Mouse (Mus musculus): ENCODE data around the gene Gm49320. TPM values are rescaled to one million over a fixed set of nuclear protein-coding genes. Genes with fewer than 3 reads are reported as not detected.

Gene Gm49320
- total and polyA plus RNA-seq, 3 experiments: 2.0 TPM; not detected in 2

- Histone ChIP-seq H3K4me1 (ENCODE audit: control insufficient read depth in 1 of 2, insufficient read depth in 2 of 2, low read length in 2 of 2) (peaks cover 0 to 23% of the 10 kb centered on the region in 2 experiments; a peak in 3 of 4 replicates), H3K36me3 (ENCODE audit: control insufficient read depth in 1 of 2, insufficient read depth in 2 of 2, low read length in 2 of 2) (no peaks in the 10 kb centered on the region; a peak in 2 of 4 replicates), H3K79me2 (ENCODE audit: control insufficient read depth, insufficient read depth, low read length, poor library complexity) (no peaks in the 10 kb centered on the region), H3K4me3 (ENCODE audit: control insufficient read depth in 1 of 2, insufficient read depth in 1 of 2, low read depth in 2 of 2, low read length in 2 of 2) (no peak overlapping the region), H3K9ac (ENCODE audit: control insufficient read depth, low read depth, low read length, poor library complexity, severe bottlenecking) (no peak overlapping the region), H3K27ac (ENCODE audit: control insufficient read depth, low read depth, low read length) (no peak overlapping the region), H3K27me3 (ENCODE audit: control insufficient read depth in 1 of 2, insufficient read depth in 2 of 2, low read length in 2 of 2) (no peaks in the 10 kb centered on the region; a peak in 1 of 4 replicates), H3K9me3 (replicated peaks; ENCODE audit: insufficient read depth, low read length) (no peaks in the 10 kb centered on the region)
- TF ChIP-seq TCF12 (IDR thresholded peaks at IDR 0.05; ENCODE audit: low read depth, low read length) (peak; percentile 55; the same call in 1 of the 2 replicates), CTCF (IDR thresholded peaks at IDR 0.05 in 2 of 3, conservative IDR thresholded peaks at IDR 0.05 in 1 of 3; ENCODE audit: control insufficient read depth in 1 of 3, insufficient read depth in 1 of 3, low read depth in 2 of 3, low read length in 3 of 3, poor library complexity in 1 of 3, severe bottlenecking in 1 of 3) (no peak), SMC3 (IDR thresholded peaks at IDR 0.05; ENCODE audit: low read depth, low read length) (no peak), NRF1 (IDR thresholded peaks at IDR 0.05; ENCODE audit: insufficient read depth, low read depth, low read length, poor library complexity, severe bottlenecking) (no peak), EP300 (IDR thresholded peaks at IDR 0.05; ENCODE audit: low read depth in 1 of 2, low read length in 2 of 2) (peak; percentile 36 to 54; a peak in 2 of 4 replicates), MXI1 (IDR thresholded peaks at IDR 0.05; ENCODE audit: low read depth, low read length) (no peak)
- DNase-seq (ENCODE audit: low read depth, low spot score): peak; percentile 28
Observed at GRCm38 (mm10) chr8:4230612-4231351, 7.9 kb upstream of the Gm49320 start.

- Histone ChIP-seq H3K4me1 (ENCODE audit: control insufficient read depth in 1 of 2, insufficient read depth in 2 of 2, low read length in 2 of 2) (peaks cover 0 to 18% of the 10 kb centered on the region in 2 experiments; a peak in 2 of 4 replicates), H3K27me3 (ENCODE audit: control insufficient read depth in 1 of 2, insufficient read depth in 2 of 2, low read length in 2 of 2) (no peaks in the 10 kb centered on the region), H3K27ac (ENCODE audit: control insufficient read depth, low read depth, low read length) (peak overlapping the region; percentile 93), H3K4me3 (ENCODE audit: control insufficient read depth in 1 of 2, insufficient read depth in 1 of 2, low read depth in 2 of 2, low read length in 2 of 2) (peak overlapping the region; percentile 60 to 72), H3K9ac (ENCODE audit: control insufficient read depth, low read depth, low read length, poor library complexity, severe bottlenecking) (peak overlapping the region; percentile 85), H3K36me3 (ENCODE audit: control insufficient read depth in 1 of 2, insufficient read depth in 2 of 2, low read length in 2 of 2) (peaks cover 2 to 15% of the 10 kb centered on the region in 2 experiments; a peak in 3 of 4 replicates), H3K79me2 (ENCODE audit: control insufficient read depth, insufficient read depth, low read length, poor library complexity) (peaks cover 32% of the 10 kb centered on the region), H3K9me3 (replicated peaks; ENCODE audit: insufficient read depth, low read length) (no peaks in the 10 kb centered on the region)
- DNase-seq (ENCODE audit: low read depth, low spot score): peak; percentile 77
- TF ChIP-seq POLR2A (IDR thresholded peaks at IDR 0.05; ENCODE audit: control insufficient read depth in 1 of 2, insufficient read depth in 1 of 2, low read depth in 1 of 2, low read length in 2 of 2, poor library complexity in 1 of 2): peak in 1 of 2 experiments; percentile 12; a peak in 1 of 4 replicates
- TF ChIP-seq TBP (IDR thresholded peaks at IDR 0.05; ENCODE audit: low read depth, low read length): peak; percentile 90
- TF ChIP-seq ZMIZ1 (IDR thresholded peaks at IDR 0.05; ENCODE audit: low read depth, low read length): peak; percentile 11; the same call in 1 of the 2 replicates
- TF ChIP-seq ELF1 (IDR thresholded peaks at IDR 0.05; ENCODE audit: low read depth, low read length): no peak
- peak; percentile 42 for TF ChIP-seq SIN3A (IDR thresholded peaks at IDR 0.05; ENCODE audit: low read length)
- TF ChIP-seq CHD1 (IDR thresholded peaks at IDR 0.05; ENCODE audit: low read depth, low read length): 0 out of 2 replicates have a peak, but pooled peaks have one; percentile 23
- 0 out of 2 replicates have a peak, but pooled peaks have one; percentile 6 for TF ChIP-seq TCF12 (IDR thresholded peaks at IDR 0.05; ENCODE audit: low read depth, low read length)
- no peak for TF ChIP-seq RAD21 (IDR thresholded peaks at IDR 0.05; ENCODE audit: low read depth, low read length)
- TF ChIP-seq EP300 (IDR thresholded peaks at IDR 0.05; ENCODE audit: low read depth in 1 of 2, low read length in 2 of 2): 0 out of 4 replicates have a peak, but pooled peaks of 1 of the 2 experiments have one; percentile 2
Observed at GRCm38 (mm10) chr8:4237814-4238433, 741 bp upstream of the Gm49320 start.
